Mouse (Mus musculus) adrenal gland (tissue): ENCODE results near the gene Ss18l1.

Source experiments
- intact Hi-C: fragments of 180-260 bp; cut with DNase I; formaldehyde crosslinking; loops from one replicate; pipeline ENCODE4 v1.15.1; 2025

Gene Ss18l1

GRCm38 (mm10) chr2:180117485-180118194, 75.3 kb downstream of the Ss18l1 start:
- intact Hi-C loops = no loop called here

DNA sequence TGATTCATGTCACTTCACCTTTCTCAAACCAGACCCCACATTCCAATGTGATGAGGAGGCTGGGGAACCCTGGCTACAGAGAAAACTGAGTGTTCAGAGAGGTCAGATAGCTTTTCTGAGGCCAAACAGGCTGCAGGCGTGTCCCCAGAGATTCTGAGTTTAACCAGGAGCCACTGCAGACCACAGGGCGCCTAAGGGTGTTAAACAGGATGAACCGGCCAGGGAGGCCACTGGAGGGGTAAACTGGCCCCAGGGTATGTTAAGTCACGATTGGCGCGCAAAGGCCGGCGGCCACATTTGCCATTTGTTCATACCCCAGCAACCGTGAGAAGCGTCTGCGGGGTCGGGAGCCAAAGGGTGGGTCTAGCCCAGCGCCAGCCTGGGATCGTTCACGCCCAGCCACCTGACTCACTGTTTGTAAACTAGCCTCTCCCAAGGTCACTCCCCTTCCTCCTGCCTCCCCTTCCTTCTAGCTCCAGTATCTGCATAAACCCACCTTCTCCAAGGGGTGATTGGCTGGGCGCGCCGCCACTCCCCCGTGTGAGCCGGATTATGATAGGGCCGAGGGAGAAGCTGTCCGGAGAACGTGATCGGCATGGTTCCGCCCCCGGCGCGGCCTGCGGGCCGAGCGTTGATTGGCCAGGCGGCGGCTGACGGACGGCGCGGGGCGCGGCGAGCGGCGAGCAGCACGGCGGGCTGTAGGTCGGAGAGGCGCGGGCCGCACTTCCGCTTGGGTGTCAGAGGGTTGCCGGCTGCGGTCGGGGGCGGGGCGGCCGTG, 76.5 kb downstream of the Ss18l1 start, which contains the start of gene Osbpl2:
Gene Osbpl2 (plus strand): TSS at position 646 of the 778 bp plus-strand sequence.
- intact Hi-C loops = no loop called here
